Mouse (Mus musculus): Measurements from ENCODE around the gene Camk2g.

The Camk2g gene
- long read RNA-seq, experiment 1, transcript Camk2g-202 (20 exons, 3,604 nt) = minor isoform, 6 of 40 reads
- long read RNA-seq, experiment 1, transcript Camk2g-203 (19 exons, 3,564 nt) = major isoform, 21 of 40 reads
- long read RNA-seq, experiment 1, partial matches to known transcripts = 2 of 40 reads
- long read RNA-seq, experiment 1, other reads (novel, unspliced or antisense) = 11 of 40 reads
- long read RNA-seq, experiment 2, transcript Camk2g-203 (19 exons, 3,564 nt) = major isoform, 12 of 43 reads
- long read RNA-seq, experiment 2, transcript Camk2g-202 (20 exons, 3,604 nt) = minor isoform, 5 of 43 reads
- long read RNA-seq, experiment 2, partial matches to known transcripts = 5 of 43 reads
- long read RNA-seq, experiment 2, other reads (novel, unspliced or antisense) = 21 of 43 reads

DNA sequence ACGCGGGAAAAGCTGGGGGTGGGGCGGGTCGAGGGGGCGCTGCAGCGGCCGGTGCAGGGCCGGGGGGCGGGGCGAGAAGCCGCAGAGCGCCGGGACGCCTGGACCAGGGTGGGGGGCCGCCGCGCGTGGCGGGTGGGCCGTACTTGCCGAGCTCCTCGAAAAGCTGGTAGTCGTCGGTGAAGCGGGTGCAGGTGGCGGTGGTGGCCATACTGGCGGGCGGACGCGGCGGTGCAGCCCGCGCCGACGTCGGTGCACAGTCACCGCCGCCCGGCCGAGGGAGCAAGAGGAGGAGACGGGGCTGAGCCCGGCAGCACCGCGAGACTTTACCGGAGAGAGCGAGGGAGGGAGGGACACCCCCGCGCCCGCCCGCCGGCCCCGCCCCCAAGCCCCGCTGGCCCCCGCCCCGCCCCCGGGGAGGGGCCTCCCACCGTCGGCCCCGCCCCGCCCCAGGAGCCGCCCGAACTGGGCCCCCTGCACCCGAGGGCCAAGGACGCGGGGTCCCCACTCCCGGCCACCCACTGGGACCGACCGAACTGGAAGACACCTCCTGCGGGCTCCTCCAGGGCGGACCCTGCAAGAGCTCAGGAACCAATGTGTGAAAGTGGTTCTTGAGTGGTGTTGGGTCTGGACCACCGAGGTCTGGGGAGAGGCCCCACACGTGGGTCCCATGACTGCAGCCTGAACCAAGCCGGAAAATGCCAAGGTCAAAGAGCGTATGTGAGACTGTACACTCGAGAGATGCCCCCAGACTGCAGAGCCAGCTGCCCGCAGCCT is at the start of gene Camk2g:
Gene Camk2g (minus strand): TSS at position 331 of the 774 bp plus-strand sequence.
- intact Hi-C loops (cut with DNase I) = no loop called here

- intact Hi-C loops (cut with DNase I) = no loop called here
Observed at GRCm38 (mm10) chr14:20842629-20843028, 48.7 kb upstream of the Camk2g start.

DNA sequence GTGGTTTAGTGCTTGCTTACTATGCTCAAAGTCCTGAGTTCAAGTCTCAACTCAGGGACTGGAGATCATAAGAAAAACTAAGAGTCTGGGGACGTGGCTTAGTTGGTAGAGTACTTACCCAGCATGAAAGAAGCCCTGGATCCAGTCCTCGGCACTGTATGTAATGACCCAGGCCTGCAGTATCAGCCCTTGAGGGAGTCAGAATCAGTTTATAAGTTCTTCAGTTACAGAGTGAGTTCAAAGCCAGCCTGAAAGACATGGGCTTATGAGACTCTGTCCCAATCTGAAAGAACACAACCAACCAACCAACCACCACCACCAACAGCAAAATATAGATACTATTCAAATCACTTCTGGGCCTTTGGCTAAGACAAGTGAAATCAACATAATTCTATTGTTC is 47.6 kb upstream of the Camk2g start:
- intact Hi-C loops (cut with DNase I) = no loop called here

DNA sequence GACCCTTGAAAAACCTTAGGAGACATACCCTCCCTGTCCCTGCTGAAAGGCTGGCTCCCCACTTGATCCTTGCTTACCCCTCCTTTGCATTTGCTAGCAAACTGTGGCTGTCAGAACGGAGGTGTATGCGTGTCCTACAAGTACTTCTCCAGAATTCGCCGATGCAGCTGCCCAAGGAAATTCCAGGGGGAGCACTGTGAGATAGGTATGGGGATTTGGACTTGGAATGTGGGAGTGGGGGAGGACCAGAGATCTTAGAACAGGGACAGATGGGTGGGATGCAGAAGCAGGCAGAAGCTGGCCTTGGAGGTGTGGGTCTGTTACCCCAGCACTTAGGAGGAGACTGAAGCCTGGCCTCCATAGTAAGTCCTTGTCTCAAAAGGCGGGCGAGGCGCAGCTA is 43.8 kb upstream of the Camk2g start:
- intact Hi-C loops (cut with DNase I) = no loop called here

DNA sequence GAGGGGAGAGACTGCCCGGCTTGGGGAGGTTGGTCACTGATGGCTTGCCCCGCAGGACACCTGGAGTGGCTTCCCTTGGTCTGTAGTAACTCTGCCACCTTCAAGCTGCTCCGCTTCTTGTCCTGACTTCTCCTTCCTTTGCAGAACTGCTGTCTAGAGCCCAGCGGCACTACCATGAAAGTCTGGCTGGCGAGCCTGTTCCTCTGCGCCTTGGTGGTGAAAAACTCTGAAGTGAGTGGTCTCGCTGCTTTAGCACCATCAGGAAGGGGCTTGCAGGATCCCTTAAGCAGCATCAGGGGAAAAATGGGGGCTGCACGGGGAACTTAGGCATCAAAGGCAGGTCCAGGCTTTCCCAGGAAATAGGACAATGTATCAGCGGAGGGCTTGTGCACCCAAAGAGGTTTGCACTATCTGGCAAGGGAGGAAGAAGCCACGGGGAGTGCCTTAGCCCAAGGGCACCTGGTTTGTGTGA is 43.1 kb upstream of the Camk2g start:
- intact Hi-C loops (cut with DNase I) = no loop called here

DNA sequence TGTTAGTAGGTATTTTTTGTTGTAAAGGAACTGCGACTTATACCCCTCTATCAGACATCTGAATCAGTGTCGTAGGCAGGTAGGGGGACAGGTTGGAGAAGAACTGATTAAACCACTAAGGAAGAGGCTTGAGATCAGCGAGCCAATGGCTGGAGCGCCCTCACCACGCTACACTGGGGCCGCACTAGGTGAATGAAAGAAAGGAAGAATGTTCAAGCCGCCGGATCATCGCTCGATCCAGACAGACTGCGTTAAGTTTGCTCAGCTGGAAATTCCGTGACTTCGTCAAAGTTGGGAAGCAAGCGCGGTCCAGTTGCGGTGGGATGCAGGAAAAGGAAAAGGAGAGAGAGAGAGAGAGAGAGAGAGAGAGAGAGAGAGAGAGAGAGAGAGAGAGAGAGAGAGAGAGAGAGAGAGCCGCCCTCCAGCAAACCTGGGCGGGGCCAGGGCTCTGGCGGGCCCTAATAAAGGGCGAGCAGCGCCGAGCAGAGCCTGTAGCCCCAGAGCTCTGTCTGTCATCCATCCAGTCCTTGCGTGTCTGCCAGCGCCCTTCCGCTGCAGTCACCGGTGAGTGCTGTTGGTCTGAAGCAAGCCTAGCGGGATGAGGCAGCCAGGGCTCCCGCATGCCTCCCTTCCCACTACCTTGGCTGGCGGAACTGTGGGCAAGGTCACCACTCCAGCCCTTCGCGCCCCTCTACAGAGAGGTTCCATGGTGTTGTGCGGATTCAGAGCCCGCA is 42.5 kb upstream of the Camk2g start, which contains the start of gene Plau:
Gene Plau (plus strand): TSS at position 490 of the 734 bp plus-strand sequence.
- intact Hi-C loops (cut with DNase I) = no loop called here

DNA sequence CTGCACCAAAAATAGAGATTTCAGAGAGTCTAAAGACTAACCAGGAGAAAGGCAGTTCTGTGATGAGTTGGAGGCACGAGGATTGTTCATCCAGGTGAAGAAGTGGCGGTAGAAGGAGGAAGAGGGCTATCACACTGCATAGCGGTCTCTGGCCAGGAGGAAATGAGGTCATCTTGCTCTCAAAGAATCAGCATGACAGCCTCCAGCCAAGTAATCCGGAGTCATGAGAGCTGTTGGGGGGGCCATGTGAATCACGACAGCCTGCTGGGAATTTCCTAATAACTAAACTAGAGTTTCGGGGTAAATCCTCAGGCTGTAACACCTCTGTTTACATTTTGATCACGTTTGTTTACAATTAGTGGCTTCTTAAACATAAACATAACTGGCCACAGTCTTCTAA is 40.2 kb upstream of the Camk2g start:
- intact Hi-C loops (cut with DNase I) = no loop called here

GRCm38 (mm10) chr14:20833525-20833924 is 39.6 kb upstream of the Camk2g start:
- intact Hi-C loops (cut with DNase I) = no loop called here

- intact Hi-C loops (cut with DNase I) = no loop called here
Observed at GRCm38 (mm10) chr14:20831915-20832314, 38.0 kb upstream of the Camk2g start.

DNA sequence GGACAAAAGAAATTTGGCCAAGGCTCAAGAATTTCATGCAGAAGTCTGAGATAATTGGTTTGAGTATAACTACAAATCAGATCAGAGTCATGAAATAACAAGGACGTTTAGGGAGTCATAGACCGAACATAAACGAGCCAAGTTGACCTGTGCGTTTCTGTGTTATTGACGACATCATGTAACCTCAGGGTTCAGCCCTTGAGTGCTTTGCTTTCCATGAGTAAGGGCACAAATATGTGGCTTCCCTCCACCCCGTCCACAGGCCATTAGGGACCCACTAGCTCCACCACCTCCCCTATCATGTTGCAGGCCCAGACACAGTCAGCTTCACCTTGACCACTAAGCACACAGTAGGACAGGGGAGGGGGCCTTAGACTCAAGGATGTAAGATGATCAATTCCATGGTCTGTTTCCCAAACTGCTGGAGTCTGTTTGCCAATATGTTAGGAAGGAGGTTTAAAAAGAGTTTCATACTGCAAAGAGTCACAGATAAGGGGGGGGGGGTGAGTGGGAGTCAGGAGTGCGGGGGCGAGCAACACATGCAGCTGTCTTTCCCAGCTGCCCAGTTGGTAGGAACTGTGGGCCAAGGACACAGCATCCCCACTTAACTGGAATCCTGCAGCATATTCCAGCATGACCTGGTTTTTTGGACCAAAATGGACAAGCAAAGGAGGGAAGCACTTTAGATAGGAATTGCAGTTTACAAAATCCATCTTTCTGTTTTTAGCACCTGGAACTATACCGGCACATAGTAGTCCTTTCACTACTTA is 37.4 kb upstream of the Camk2g start:
- intact Hi-C loops (cut with DNase I) = no loop called here

GRCm38 (mm10) chr14:20829523-20830366 is 35.9 kb upstream of the Camk2g start:
- intact Hi-C loops (cut with DNase I) = no loop called here

- intact Hi-C loops (cut with DNase I) = no loop called here
Observed at GRCm38 (mm10) chr14:20828524-20828923, 34.6 kb upstream of the Camk2g start.

- intact Hi-C loops (cut with DNase I) = no loop called here
Observed at GRCm38 (mm10) chr14:20827491-20827890, 33.6 kb upstream of the Camk2g start.

DNA sequence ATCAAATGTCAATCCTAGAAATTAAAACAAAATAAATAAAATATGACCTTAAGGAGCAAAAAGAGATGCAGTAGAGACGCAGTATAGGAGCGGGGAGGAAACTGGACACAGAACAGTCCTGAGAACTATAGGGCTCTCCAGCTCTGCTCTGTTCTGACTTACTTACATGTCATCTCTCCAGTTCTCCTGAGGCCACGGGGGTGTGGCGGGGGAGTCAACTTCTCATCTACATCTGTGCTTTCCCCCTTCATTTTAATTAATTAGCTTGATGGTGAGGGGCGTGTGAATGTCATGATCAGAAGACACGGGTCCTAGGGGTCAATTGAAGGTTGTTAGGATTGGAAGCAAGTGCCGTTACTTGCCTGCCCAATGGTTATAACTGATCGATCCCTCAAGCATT is 33.2 kb upstream of the Camk2g start:
- intact Hi-C loops (cut with DNase I) = no loop called here

DNA sequence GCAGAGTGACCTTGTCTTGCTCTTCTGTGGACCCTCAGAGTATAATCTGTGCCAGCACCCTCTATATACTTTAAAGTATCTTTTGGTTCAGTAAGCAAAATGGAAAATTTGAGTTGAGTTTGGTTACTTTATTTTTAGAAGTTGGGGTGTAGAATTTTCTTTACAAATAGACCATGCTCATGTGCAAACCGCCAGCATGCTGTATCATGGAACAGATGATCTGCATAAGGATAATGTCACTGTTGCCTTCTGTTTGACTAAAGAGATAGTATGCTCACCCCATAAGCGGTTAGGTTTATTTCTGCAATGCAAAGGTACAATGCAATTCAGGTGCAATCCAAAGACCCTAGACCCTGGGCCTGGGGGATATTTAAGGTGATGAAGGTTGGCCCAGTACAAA is 31.6 kb upstream of the Camk2g start:
- intact Hi-C loops (cut with DNase I) = no loop called here

DNA sequence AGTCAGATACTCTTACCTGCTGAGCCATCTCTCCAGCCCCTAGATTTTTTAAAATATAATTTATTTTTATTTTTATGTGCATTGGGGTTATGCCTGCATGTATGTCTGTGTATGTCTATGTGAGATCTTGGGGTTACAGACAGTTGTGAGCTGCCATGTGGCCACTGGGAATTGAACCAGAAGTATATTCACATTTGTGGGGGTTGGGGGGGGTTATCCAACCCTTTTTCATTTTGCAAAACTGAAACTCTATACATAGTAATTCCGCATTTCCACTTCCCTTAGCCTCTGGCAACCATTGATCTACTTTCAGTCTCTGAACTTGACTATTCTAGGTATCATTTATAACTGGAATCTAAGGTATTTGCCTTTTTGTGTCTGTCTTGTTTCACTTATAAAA is 30.6 kb upstream of the Camk2g start:
- intact Hi-C loops (cut with DNase I) = no loop called here

DNA sequence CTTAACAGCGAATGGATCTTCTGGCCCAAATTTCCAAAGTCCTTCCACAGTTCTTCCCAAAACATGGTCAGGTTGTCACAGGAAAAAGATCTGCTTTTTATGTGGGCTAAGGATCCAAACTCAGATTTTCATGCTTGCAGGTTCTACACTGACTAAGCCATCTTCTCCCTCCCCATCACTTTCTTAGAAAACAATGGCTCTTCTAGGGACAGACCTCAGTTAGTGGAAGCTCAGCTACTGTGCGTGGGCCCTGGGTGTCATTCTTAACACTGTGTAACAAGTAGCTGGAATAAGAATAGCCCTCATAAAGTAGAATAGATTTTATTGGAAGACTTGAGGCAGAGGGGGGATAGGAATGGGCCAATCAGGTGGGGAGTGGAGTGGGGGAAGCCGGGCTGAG is 21.6 kb upstream of the Camk2g start:
- intact Hi-C loops (cut with DNase I) = no loop called here

GRCm38 (mm10) chr14:20811779-20812406 is 18.0 kb upstream of the Camk2g start:
- intact Hi-C loops (cut with DNase I) = no loop called here

DNA sequence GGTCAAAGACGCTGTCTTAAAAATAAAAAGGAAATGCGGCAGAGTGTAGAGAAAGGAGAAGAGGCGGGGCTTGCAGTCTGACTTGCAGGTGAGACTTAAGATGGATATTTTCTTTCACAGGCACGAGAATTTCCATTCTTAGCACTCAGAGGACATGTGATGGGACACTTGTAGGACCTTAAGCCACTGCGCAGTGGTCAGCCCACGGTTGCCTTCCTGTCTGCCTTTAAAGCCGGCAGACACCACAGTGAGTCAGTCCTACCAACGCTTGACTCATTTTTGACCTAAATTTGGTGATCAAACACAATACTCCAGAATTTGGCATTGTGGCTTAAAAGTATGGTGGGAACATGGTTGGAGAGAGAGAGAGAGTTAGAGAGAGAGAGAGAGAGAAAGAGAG is 17.3 kb upstream of the Camk2g start:
- intact Hi-C loops (cut with DNase I) = no loop called here

Data from adrenal gland (tissue).